Mouse (Mus musculus) brain, embryonic 14.5 days (tissue): ENCODE measurements around the gene Taf5l.
A peak's percentile ranks its signal among the peaks of the same experiment; 100 is the strongest.

Source experiments
- CTCF ChIP-seq: fragments of 200-500 bp; IDR thresholded peaks from 2 replicates; pipeline ENCODE4 v1.5.1; 2012; ENCODE audit warnings: inconsistent platforms, mild to moderate bottlenecking, moderate library complexity, borderline replicate concordance; ENCODE audit not compliant: insufficient read depth, insufficient read length; ENCODE audit errors: extremely low read depth
- POLR2A ChIP-seq: fragments of 200-500 bp; IDR thresholded peaks from 2 replicates; pipeline ENCODE4 v1.6.1; 2012; ENCODE audit warnings: mild to moderate bottlenecking, inconsistent platforms, borderline replicate concordance; ENCODE audit not compliant: poor library complexity, insufficient read depth, insufficient read length, severe bottlenecking; ENCODE audit errors: extremely low read depth

DNA sequence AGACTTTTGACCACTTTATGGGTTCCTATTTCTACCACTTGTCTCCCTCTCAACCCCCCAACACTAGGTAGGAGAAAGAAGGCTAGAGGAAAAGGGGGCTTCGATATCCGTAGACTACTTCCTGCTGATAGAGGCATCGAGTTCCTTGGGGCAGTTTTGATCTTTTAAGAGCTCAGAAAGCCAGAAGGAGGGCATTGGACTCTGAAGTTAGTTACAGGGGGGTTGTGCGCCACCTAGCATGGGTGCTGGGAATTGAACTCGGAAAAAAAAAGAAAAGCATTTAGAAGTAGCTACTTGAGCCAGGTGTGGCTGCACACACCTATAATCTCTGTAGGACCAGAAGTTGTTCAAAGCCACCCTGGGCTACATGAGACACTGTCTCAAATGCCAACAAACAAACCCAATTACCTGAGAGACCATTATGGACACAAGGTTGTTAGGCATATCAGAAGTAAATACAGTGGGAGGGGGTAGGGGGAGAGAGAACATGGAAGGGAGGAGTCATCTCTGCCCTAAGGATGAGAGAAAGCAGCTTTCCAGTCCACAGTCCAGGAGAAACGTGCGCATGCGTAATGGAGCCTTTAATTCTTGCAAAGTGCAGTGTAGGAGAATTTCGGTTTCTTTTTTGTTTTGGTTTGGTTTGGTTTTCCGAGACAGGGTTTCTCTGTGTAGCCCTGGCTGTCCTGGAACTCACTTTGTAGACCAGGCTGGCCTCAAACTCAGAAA, 71.0 kb downstream of the Taf5l start:
- TF ChIP-seq POLR2A = no peak
- TF ChIP-seq CTCF = peak; percentile 66; the same call in 1 of the 2 replicates
